In the genomic region with DNA sequence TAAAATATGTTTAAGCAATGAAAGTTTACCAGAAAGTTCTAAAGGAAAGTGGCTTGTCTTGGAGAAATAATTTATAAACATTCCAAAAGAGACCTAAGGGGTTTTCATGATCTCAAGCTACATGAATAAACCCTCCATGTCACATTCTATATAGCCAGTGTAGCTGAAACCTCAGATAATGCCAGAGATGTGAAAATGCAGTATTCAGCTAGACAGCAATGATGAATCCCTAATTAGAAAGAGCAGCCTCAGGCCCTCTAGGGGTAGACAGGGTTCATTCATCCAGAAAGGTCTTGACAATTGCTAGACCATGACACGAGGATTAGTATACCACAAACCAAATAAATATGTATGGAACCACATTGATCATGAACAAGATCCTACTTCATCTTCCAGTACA, we compare ENCODE assay signal across 27 mouse cellular contexts.
DNase-seq lines count a peak whose midpoint lies in the region; ATAC-seq and TF ChIP-seq lines count a peak whose summit lies in the region.
"Had no signal": no experiment of that assay in that cellular context is flagged by ENCODE, and none has a peak within 500 bp of the region (broad histone marks: within the 10 kb centered on the region; RNA-seq: fewer than 3 reads in every experiment).

No protein-coding gene starts in this region.

- TF ChIP-seq POLR2A in kidney, adult 2 months (IDR thresholded peaks at IDR 0.05; ENCODE audit: low read depth, low read length): no peak

- WGBS in kidney, adult 2 months: 32% methylated on average over 1 of the region's 1 CpGs
- WGBS in midbrain, embryonic 12.5 days: 23% methylated on average over 1 of the region's 1 CpGs
- 26% methylated on average over 1 of the region's 1 CpGs for WGBS in midbrain, embryonic 16.5 days
- 58% methylated on average over 1 of the region's 1 CpGs for WGBS in neural tube, embryonic 11.5 days
- WGBS in neural tube, embryonic 15.5 days: 60% methylated on average over 1 of the region's 1 CpGs

- 0 out of 2 replicates have a peak, but pooled peaks have one; percentile 41 for ATAC-seq in midbrain, embryonic 12.5 days (ENCODE audit: low FRiP score, low read depth)
- ATAC-seq in midbrain, embryonic 16.5 days: no peak
- peak; percentile 6; the same call in 1 of the 2 replicates for ATAC-seq in neural tube, embryonic 11.5 days (ENCODE audit: insufficient read depth, low FRiP score, low TSS enrichment)
- no peak for ATAC-seq in neural tube, embryonic 15.5 days (ENCODE audit: low FRiP score)
- ATAC-seq: forebrain, embryonic 14.5 days; forebrain, postnatal 0 days had no signal

- H3K27me3 ChIP-seq in kidney, adult 2 months (replicated peaks; ENCODE audit: control insufficient read depth, insufficient read depth, low read length): no peaks in the 10 kb centered on the region
- H3K27me3 ChIP-seq in midbrain, embryonic 12.5 days: no peaks in the 10 kb centered on the region
- H3K27me3 ChIP-seq in midbrain, embryonic 16.5 days (ENCODE audit: control insufficient read depth, insufficient read depth, low read depth, low read length): no peaks in the 10 kb centered on the region
- no peaks in the 10 kb centered on the region for H3K27me3 ChIP-seq in neural tube, embryonic 11.5 days (ENCODE audit: control insufficient read depth, insufficient read depth, low read length)
- no peaks in the 10 kb centered on the region for H3K27me3 ChIP-seq in neural tube, embryonic 15.5 days (replicated peaks)
- H3K27me3 ChIP-seq: CH12.LX; embryonic facial prominence, embryonic 15.5 days; hindbrain, embryonic 12.5 days; hindbrain, embryonic 15.5 days had no signal

- DNase-seq in kidney, adult 2 months: peak; percentile 14
- no peak for DNase-seq in kidney, adult 18-20 months
- DNase-seq in neural tube, embryonic 11.5 days (ENCODE audit: low spot score): no peak
- DNase-seq in retina, postnatal 7 days (ENCODE audit: low read depth, low spot score): peak; percentile 3
- DNase-seq in cerebellum, postnatal 10 days: no peak
- DNase-seq: adrenal gland, adult 2 months; adrenal gland, postnatal 14 days; B cell, adult 2 months; cerebellum, adult 11 months; cerebellum, adult 2 months; cerebellum, adult 9-11 months; cerebellum, postnatal 36 days; embryo, embryonic 11 days; forebrain, postnatal 0 days; gastrocnemius, adult 2 months; gastrocnemius, postnatal 14 days; heart, adult 11 months had no signal

- no peak overlapping the region for H3K4me3 ChIP-seq in kidney, adult 2 months (ENCODE audit: insufficient read depth, low read depth, low read length)
- H3K4me3 ChIP-seq in midbrain, embryonic 12.5 days: no peak overlapping the region
- H3K4me3 ChIP-seq in midbrain, embryonic 16.5 days (ENCODE audit: low read depth, low read length): no peak overlapping the region
- H3K4me3 ChIP-seq in neural tube, embryonic 11.5 days (ENCODE audit: low read depth, low read length): no peak overlapping the region
- no peak overlapping the region for H3K4me3 ChIP-seq in neural tube, embryonic 15.5 days (replicated peaks)
- H3K4me3 ChIP-seq: embryonic facial prominence, embryonic 15.5 days; gastrocnemius, adult 2 months; hindbrain, embryonic 12.5 days; hindbrain, embryonic 15.5 days had no signal

- H3K4me1 ChIP-seq in kidney, adult 2 months (ENCODE audit: control insufficient read depth, insufficient read depth, low read length): no peaks in the 10 kb centered on the region
- H3K4me1 ChIP-seq in midbrain, embryonic 12.5 days: no peaks in the 10 kb centered on the region
- H3K4me1 ChIP-seq in midbrain, embryonic 16.5 days (ENCODE audit: control insufficient read depth, insufficient read depth, low read length): no peaks in the 10 kb centered on the region
- H3K4me1 ChIP-seq in neural tube, embryonic 11.5 days (ENCODE audit: control insufficient read depth, insufficient read depth, low read length): no peaks in the 10 kb centered on the region
- H3K4me1 ChIP-seq in neural tube, embryonic 15.5 days: no peaks in the 10 kb centered on the region
- H3K4me1 ChIP-seq: embryonic facial prominence, embryonic 15.5 days; hindbrain, embryonic 12.5 days; hindbrain, embryonic 15.5 days had no signal

- no peaks in the 10 kb centered on the region for H3K9me3 ChIP-seq in midbrain, embryonic 12.5 days
- no peaks in the 10 kb centered on the region for H3K9me3 ChIP-seq in midbrain, embryonic 16.5 days (replicated peaks; ENCODE audit: control insufficient read depth, low read length, poor library complexity, severe bottlenecking)
- no peaks in the 10 kb centered on the region for H3K9me3 ChIP-seq in neural tube, embryonic 11.5 days (ENCODE audit: control insufficient read depth, low read length)
- H3K9me3 ChIP-seq in neural tube, embryonic 15.5 days (replicated peaks): no peaks in the 10 kb centered on the region
- H3K9me3 ChIP-seq: embryonic facial prominence, embryonic 15.5 days; G1E; hindbrain, embryonic 12.5 days; hindbrain, embryonic 15.5 days had no signal

- H3K4me2 ChIP-seq in midbrain, embryonic 12.5 days (replicated peaks): no peak overlapping the region
- no peak overlapping the region for H3K4me2 ChIP-seq in midbrain, embryonic 16.5 days (ENCODE audit: low read length)
- H3K4me2 ChIP-seq in neural tube, embryonic 11.5 days (ENCODE audit: low read depth): no peak overlapping the region
- H3K4me2 ChIP-seq in neural tube, embryonic 15.5 days: no peak overlapping the region
- H3K4me2 ChIP-seq: embryonic facial prominence, embryonic 15.5 days; heart, embryonic 11.5 days; hindbrain, embryonic 12.5 days; hindbrain, embryonic 15.5 days had no signal

- no peak for TF ChIP-seq CTCF in kidney, adult 2 months (conservative IDR thresholded peaks at IDR 0.05; ENCODE audit: insufficient read depth, insufficient read length, low read depth, low read length)

- H3K36me3 ChIP-seq in kidney, adult 2 months (ENCODE audit: control insufficient read depth, insufficient read depth, low read length): no peaks in the 10 kb centered on the region
- no peaks in the 10 kb centered on the region for H3K36me3 ChIP-seq in midbrain, embryonic 12.5 days
- H3K36me3 ChIP-seq in midbrain, embryonic 16.5 days (ENCODE audit: control insufficient read depth, insufficient read depth, low read length): no peaks in the 10 kb centered on the region
- H3K36me3 ChIP-seq in neural tube, embryonic 11.5 days (ENCODE audit: control insufficient read depth, insufficient read depth, low read length): no peaks in the 10 kb centered on the region
- H3K36me3 ChIP-seq in neural tube, embryonic 15.5 days: no peaks in the 10 kb centered on the region
- H3K36me3 ChIP-seq: embryonic facial prominence, embryonic 15.5 days; G1E; hindbrain, embryonic 12.5 days; hindbrain, embryonic 15.5 days had no signal

- H3K27ac ChIP-seq in kidney, adult 2 months (ENCODE audit: insufficient read depth, low read depth, low read length): no peak overlapping the region
- H3K27ac ChIP-seq in midbrain, embryonic 12.5 days (replicated peaks): no peak overlapping the region
- H3K27ac ChIP-seq in midbrain, embryonic 16.5 days (ENCODE audit: low read length): no peak overlapping the region
- no peak overlapping the region for H3K27ac ChIP-seq in neural tube, embryonic 11.5 days (ENCODE audit: low read depth, low read length)
- H3K27ac ChIP-seq in neural tube, embryonic 15.5 days (replicated peaks): no peak overlapping the region
- H3K27ac ChIP-seq: embryonic facial prominence, embryonic 15.5 days; gastrocnemius, adult 2 months; hindbrain, embryonic 12.5 days; hindbrain, embryonic 15.5 days had no signal

- no peak overlapping the region for H3K9ac ChIP-seq in midbrain, embryonic 12.5 days (replicated peaks)
- no peak overlapping the region for H3K9ac ChIP-seq in midbrain, embryonic 16.5 days (ENCODE audit: low read depth, low read length)
- H3K9ac ChIP-seq in neural tube, embryonic 11.5 days (ENCODE audit: low read length): no peak overlapping the region
- no peak overlapping the region for H3K9ac ChIP-seq in neural tube, embryonic 15.5 days (replicated peaks)
- H3K9ac ChIP-seq: embryonic facial prominence, embryonic 15.5 days; forebrain, postnatal 0 days; hindbrain, embryonic 12.5 days; hindbrain, embryonic 15.5 days had no signal

Comparison
In these comparisons a context has a peak if more than half of its experiments do, and no peak if none do; other contexts are left out.
1. DNase-seq: peak in kidney, adult 2 months (single experiment) and retina, postnatal 7 days (single experiment); none in kidney, adult 18-20 months (single experiment), neural tube, embryonic 11.5 days (single experiment) and cerebellum, postnatal 10 days (0 of 2).
2. ATAC-seq: peak in midbrain, embryonic 12.5 days (single experiment) and neural tube, embryonic 11.5 days (single experiment); none in midbrain, embryonic 16.5 days (single experiment) and neural tube, embryonic 15.5 days (single experiment).